Mouse (Mus musculus): ENCODE data around the gene Rell1.
A peak's percentile ranks its signal among the peaks of the same experiment; 100 is the strongest.
"Not testable (repeated sequence)": the region's sequence is repeated elsewhere in the genome, so short reads cannot be mapped to it uniquely, and the experiment has no call there.

Gene Rell1

DNA sequence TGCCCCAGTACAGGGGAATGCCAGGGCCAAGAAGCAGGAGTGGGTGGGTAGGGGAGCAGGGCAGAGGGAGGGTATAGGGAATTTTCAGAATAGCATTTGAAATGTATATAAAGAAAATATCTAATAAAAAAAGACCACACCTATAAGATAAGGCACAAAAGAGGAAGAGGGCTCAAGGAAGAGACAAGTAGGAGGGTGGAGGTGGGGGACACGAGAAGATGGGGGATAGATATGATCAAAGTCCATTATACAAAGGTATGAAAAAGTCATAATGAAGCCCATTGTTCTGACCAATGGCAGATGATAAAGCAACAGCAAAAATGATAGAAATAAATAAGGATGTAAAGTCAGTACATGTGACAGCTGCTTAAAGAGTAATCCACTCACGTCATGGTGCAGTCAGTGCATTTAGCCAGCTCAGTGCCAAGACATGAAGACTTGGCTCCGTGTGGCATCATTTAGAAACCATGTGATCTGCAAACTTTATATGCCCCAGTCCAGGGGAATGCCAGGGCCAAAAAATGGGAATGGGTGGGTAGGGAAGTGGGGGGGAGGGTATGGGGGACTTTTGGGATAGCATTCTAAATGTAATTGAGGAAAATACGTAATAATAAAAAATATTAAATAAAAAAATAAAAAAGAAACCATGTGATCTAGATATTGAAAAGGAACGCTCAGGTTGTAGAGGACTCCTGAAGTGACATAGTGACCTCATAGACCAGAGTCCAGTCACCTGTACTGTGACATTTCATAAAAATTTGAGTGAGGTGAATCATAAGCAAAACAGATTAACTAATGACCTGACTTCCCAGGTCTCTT lies 71.5 kb downstream of the Rell1 start:
- DNase-seq (ENCODE audit: low read depth, low spot score) = not testable (repeated sequence)

DNA sequence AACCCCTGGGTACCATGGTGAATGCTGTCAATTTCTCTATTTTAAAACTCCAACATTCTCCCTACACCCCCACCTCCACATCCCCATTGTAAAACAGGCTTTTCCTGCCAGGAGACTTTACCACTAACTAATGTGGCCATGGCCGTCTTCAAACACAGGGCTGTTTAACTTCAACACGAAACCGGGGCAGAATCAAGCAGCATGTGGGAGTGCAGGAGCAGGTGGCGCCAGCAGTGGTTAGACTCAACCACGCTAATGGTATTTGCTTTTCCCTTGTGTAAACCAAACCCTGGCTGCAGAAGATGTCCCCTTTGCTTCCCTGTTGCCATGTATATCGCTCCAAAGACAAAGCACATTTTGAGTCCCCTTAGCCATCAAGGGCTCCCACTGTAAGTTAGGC lies 76.8 kb downstream of the Rell1 start:
- DNase-seq (ENCODE audit: low read depth, low spot score) = no peak

DNA sequence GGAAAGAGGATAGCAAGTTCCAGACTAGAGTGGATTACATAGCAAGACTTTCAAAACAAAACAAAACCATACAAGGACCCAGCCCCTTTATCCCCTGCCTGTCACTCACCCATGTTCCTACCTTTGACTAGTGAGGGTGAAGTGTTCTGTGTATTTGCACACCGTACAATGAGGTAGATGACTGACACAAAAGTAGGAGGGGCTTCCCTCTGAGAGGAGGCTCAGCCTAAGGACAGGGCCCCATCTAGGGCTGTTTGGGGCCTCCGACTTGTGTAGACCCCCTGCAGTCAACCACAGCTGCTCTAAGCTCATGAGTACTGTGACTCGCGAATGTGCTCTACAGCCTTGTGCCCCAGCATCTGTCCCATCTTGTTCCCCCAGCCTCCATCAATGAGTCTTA lies 77.5 kb downstream of the Rell1 start:
- no peak for DNase-seq (ENCODE audit: low read depth, low spot score)

DNA sequence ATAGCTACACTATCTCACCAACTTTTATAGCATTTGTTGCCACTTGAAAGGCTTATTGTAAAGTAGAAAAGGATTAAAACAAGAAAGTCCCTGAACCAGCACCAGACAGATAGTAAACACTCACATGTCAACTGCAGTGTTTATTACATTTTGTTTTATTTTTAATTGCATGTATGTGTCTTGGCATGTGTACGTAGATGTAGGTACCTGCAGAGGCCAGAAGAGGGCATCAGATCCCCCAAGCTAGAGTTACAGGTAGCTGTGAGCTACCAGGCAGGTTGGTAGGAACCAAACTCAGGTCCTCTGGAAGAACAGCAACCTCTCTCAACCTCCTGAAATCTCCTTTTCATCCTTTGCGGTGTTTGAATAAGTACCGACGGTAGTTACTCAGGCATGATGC lies 81.6 kb downstream of the Rell1 start:
- peak; percentile 5 for DNase-seq (ENCODE audit: low read depth, low spot score)

GRCm38 (mm10) chr5:63886709-63887108 lies 82.0 kb downstream of the Rell1 start:
- DNase-seq (ENCODE audit: low read depth, low spot score) = peak; percentile 12

GRCm38 (mm10) chr5:63886292-63886691 lies 82.4 kb downstream of the Rell1 start:
- DNase-seq (ENCODE audit: low read depth, low spot score) = no peak

DNA sequence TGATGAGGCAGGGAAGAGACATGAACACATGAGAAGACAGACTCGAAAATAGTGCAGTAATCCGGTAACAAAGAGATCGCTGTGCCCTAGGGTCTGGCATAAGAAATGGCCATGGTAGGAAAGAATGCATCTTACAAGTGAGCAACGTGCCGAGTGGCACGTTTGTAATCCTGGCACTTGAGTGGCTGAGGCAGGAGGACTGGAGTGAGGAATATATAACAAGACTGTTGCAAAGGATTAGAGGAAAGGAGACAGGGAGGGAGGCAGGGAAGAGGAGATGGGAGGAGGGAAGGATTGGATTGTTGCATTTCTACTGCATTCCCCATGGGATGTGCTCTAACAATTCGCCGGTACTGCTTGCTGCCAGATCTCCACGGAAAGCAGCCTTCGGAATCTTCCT lies 89.7 kb downstream of the Rell1 start:
- no peak for DNase-seq (ENCODE audit: low read depth, low spot score)

- no peak for DNase-seq (ENCODE audit: low read depth, low spot score)
Measured at GRCm38 (mm10) chr5:63876081-63876480, 92.6 kb downstream of the Rell1 start.

DNA sequence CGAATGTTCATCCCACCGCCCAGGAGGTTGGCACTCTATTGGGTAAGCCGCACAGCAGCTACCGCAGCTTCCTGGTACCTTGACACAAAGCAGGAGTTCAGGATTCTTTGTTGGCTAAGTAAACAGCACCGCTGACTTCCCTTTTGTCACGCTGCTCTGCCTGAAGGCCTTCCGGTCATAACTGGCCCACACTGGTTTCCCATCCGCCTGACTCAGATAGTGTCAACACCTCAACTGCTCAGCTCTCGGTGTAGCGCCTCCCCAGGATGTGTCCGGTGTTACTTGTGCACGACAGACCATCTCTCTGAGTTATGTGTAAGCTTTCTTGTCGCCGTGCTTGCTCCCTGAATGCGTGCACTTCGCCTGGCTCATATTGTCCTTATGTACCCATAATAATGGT lies 93.8 kb downstream of the Rell1 start:
- DNase-seq (ENCODE audit: low read depth, low spot score) = no peak

GRCm38 (mm10) chr5:63872176-63872932 lies 96.3 kb downstream of the Rell1 start:
- no peak for DNase-seq (ENCODE audit: low read depth, low spot score)

DNA sequence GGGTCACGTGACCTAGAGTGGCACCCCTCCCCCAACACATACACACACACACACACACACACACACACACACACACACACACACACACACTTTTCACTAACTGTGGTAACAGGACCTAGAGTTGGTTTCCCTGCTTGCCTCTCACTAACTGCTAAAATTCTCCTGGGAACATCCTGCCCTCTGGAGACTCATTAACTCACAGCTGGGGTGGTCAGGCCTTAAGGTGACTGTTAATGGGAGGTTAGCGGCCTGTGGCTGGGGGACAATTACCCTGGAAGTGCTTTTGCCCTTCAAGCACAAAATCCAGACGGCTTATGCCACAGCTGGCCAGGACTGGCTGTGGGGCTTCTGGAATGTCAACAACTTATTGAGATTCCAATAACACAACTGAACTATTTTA lies 101.3 kb downstream of the Rell1 start:
- no peak for DNase-seq (ENCODE audit: low read depth, low spot score)

- DNase-seq (ENCODE audit: low read depth, low spot score) = no peak
Measured at GRCm38 (mm10) chr5:63858901-63859300, 109.8 kb downstream of the Rell1 start.

Measured in c-Kit-negative CD71-positive TER-119-positive erythroid progenitor cells, embryonic 14.5 days (primary cell).